Mouse (Mus musculus) kidney, adult 2 months (tissue): ENCODE measurements around the gene Fgf5.

ENCODE experiments used
- CTCF ChIP-seq: fragments of 200-500 bp; conservative IDR thresholded peaks from 2 replicates; pipeline ENCODE4 v1.5.1; 2011; ENCODE audit warnings: low read depth, mild to moderate bottlenecking, control low read depth, low read length, moderate library complexity, mixed read lengths; ENCODE audit not compliant: insufficient read depth, insufficient read length
- POLR2A ChIP-seq: fragments of 200-500 bp; IDR thresholded peaks from one replicate; pipeline ENCODE4 v1.6.1; 2011; ENCODE audit warnings: low read depth, low read length, control low read depth

GRCm38 (mm10) chr5:98229456-98229855 is 24.5 kb upstream of the Fgf5 start:
- no peak for TF ChIP-seq POLR2A
- TF ChIP-seq CTCF: no peak
